Mouse (Mus musculus): Measurements from ENCODE around the gene Arg1. TPM values are rescaled to one million over a fixed set of nuclear protein-coding genes. Genes with fewer than 3 reads are reported as not detected.
A peak's percentile ranks its signal among the peaks of the same experiment; 100 is the strongest.

Arg1 gene
- total RNA-seq (2012; rRNA removed), result not detected in 2 replicates
- polyA plus RNA-seq (2012; ENCODE audit: insufficient read depth in 1 of 2, insufficient read length in 2 of 2, low read depth in 1 of 2, low replicate concordance in 2 of 2, missing spikeins in 1 of 2), result under 1 TPM in 1 of 2 experiments, not detected in 1; 0.26 TPM

GRCm38 (mm10) chr10:24926962-24927720 lies at the start of gene Arg1:
Arg1 (minus strand) TSS chr10:24927484.
- Histone ChIP-seq H3K4me1 (ENCODE audit: control insufficient read depth in 1 of 2, insufficient read depth in 2 of 2, low read length in 2 of 2) (no peaks in the 10 kb centered on the region), H3K79me2 (ENCODE audit: control insufficient read depth, insufficient read depth, low read length, poor library complexity) (no peaks in the 10 kb centered on the region), H3K4me3 (ENCODE audit: control insufficient read depth in 1 of 2, insufficient read depth in 1 of 2, low read depth in 2 of 2, low read length in 2 of 2) (no peak within 1 kb of the TSS), H3K36me3 (ENCODE audit: control insufficient read depth in 1 of 2, insufficient read depth in 2 of 2, low read length in 2 of 2) (no peaks in the 10 kb centered on the region), H3K27ac (ENCODE audit: control insufficient read depth, low read depth, low read length) (no peak within 1 kb of the TSS), H3K9ac (ENCODE audit: control insufficient read depth, low read depth, low read length, poor library complexity, severe bottlenecking) (no peak within 1 kb of the TSS), H3K9me3 (replicated peaks; ENCODE audit: insufficient read depth, low read length) (no peaks in the 10 kb centered on the region), H3K27me3 (ENCODE audit: control insufficient read depth in 1 of 2, insufficient read depth in 2 of 2, low read length in 2 of 2) (no peaks in the 10 kb centered on the region)
- no peak for DNase-seq (ENCODE audit: low read depth, low spot score)
- no peak for TF ChIP-seq ZC3H11A (IDR thresholded peaks at IDR 0.05; ENCODE audit: low read depth, low read length)
- TF ChIP-seq POLR2AphosphoS2 (IDR thresholded peaks at IDR 0.05; ENCODE audit: low read length), result no peak
- no peak for TF ChIP-seq KAT2A (conservative IDR thresholded peaks at IDR 0.05; ENCODE audit: low read depth, low read length)
- TF ChIP-seq GATA1 (IDR thresholded peaks at IDR 0.05; ENCODE audit: low read depth, low read length), result no peak
- no peak for TF ChIP-seq NELFE (IDR thresholded peaks at IDR 0.05; ENCODE audit: low read depth, low read length)

GRCm38 (mm10) chr10:24973845-24974514 lies 46.7 kb upstream of the Arg1 start:
- Histone ChIP-seq H3K36me3 (ENCODE audit: control insufficient read depth in 1 of 2, insufficient read depth in 2 of 2, low read length in 2 of 2) (peaks cover 0 to 14% of the 10 kb centered on the region in 2 experiments; a peak in 2 of 4 replicates), H3K4me3 (ENCODE audit: control insufficient read depth in 1 of 2, insufficient read depth in 1 of 2, low read depth in 2 of 2, low read length in 2 of 2) (no peak overlapping the region), H3K9ac (ENCODE audit: control insufficient read depth, low read depth, low read length, poor library complexity, severe bottlenecking) (no peak overlapping the region), H3K27me3 (ENCODE audit: control insufficient read depth in 1 of 2, insufficient read depth in 2 of 2, low read length in 2 of 2) (no peaks in the 10 kb centered on the region), H3K4me1 (ENCODE audit: control insufficient read depth in 1 of 2, insufficient read depth in 2 of 2, low read length in 2 of 2) (peaks cover 5 to 17% of the 10 kb centered on the region in 2 experiments), H3K27ac (ENCODE audit: control insufficient read depth, low read depth, low read length) (peak overlapping the region; percentile 66), H3K79me2 (ENCODE audit: control insufficient read depth, insufficient read depth, low read length, poor library complexity) (no peaks in the 10 kb centered on the region), H3K9me3 (replicated peaks; ENCODE audit: insufficient read depth, low read length) (no peaks in the 10 kb centered on the region)
- peak; percentile 64 for DNase-seq (ENCODE audit: low read depth, low spot score)
- TF ChIP-seq ZKSCAN1 (IDR thresholded peaks at IDR 0.05; ENCODE audit: low read depth, low read length) (no peak), POLR2AphosphoS5 (IDR thresholded peaks at IDR 0.05; ENCODE audit: borderline replicate concordance, low read depth, low read length) (no peak), CHD1 (IDR thresholded peaks at IDR 0.05; ENCODE audit: low read depth, low read length) (no peak), BHLHE40 (IDR thresholded peaks at IDR 0.05; ENCODE audit: borderline replicate concordance, low read depth, low read length) (no peak), MAFK (IDR thresholded peaks at IDR 0.05; ENCODE audit: borderline replicate concordance, low read depth, low read length) (peak; percentile 50; the same call in 1 of the 2 replicates), GATA1 (IDR thresholded peaks at IDR 0.05; ENCODE audit: low read depth, low read length) (peak; percentile 84), RCOR1 (IDR thresholded peaks at IDR 0.05; ENCODE audit: low read depth, low read length) (peak; percentile 77; the same call in 1 of the 2 replicates), ZNF384 (IDR thresholded peaks at IDR 0.05; ENCODE audit: low read depth, low read length) (peak; percentile 54), ELF1 (IDR thresholded peaks at IDR 0.05; ENCODE audit: low read depth, low read length) (0 out of 2 replicates have a peak, but pooled peaks have one; percentile 21), TCF12 (IDR thresholded peaks at IDR 0.05; ENCODE audit: low read depth, low read length) (peak; percentile 72), NELFE (IDR thresholded peaks at IDR 0.05; ENCODE audit: low read depth, low read length) (no peak), POLR2AphosphoS2 (IDR thresholded peaks at IDR 0.05; ENCODE audit: low read length) (no peak), GABPA (IDR thresholded peaks at IDR 0.05; ENCODE audit: low read depth, low read length) (no peak), CHD2 (IDR thresholded peaks at IDR 0.05; ENCODE audit: low read length) (no peak), ETS1 (IDR thresholded peaks at IDR 0.05; ENCODE audit: low read depth, low read length) (no peak; the same call in 1 of the 2 replicates), SIN3A (IDR thresholded peaks at IDR 0.05; ENCODE audit: low read length) (no peak), MYB (IDR thresholded peaks at IDR 0.05; ENCODE audit: low read depth, low read length) (peak; percentile 66), MAX (IDR thresholded peaks at IDR 0.05; ENCODE audit: low read length) (peak; percentile 83), HCFC1 (IDR thresholded peaks at IDR 0.05; ENCODE audit: low read depth, low read length) (no peak), EP300 (IDR thresholded peaks at IDR 0.05; ENCODE audit: low read depth in 1 of 2, low read length in 2 of 2) (peak; percentile 86 to 87), ZC3H11A (IDR thresholded peaks at IDR 0.05; ENCODE audit: low read depth, low read length) (no peak), USF2 (IDR thresholded peaks at IDR 0.05; ENCODE audit: borderline replicate concordance in 1 of 2, insufficient read depth in 1 of 2, low read depth in 1 of 2, low read length in 2 of 2) (no peak)

Data from MEL (cell line).